Mouse (Mus musculus): Measurements from ENCODE around the gene Gzmk.

Gene Gzmk

DNA sequence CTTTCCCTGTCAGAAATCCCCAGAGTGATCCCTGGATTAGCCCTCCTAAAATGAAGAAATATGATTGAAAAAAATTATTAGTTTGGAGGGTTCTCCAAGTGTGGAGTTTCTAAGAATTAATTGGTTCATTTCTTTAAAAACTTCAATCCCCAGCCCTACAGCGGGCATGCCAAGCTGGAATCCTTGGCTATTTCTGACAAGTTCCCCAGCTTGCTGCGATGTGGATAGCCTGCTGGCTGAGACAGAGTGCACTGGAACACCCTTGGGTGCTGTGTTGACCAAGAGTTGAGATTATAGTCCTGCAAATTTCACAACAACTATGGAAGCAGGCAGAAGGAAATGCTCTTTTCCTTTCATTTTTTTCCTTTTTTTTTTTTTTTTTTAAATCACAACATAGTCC is 24.1 kb downstream of the Gzmk start:
- no peak for DNase-seq

DNA sequence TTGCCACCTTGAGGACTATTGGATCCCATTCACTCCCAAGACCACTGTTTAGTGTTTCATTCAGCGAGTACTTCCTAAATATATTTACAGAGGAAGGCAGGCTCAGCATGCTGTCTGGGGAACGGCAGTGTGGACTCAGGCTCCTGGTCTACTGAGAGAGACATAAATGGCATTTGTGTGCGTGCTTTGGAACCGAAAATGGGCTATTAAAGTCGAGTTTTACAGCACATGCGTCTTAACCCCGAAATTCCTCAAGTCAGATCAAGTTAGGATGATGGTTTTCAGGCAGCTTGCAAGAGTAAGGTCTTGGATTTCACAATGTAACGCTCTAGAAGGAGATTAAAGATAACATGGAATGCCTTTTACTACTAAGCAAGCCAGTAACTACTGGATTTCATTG is 25.0 kb downstream of the Gzmk start:
- no peak for DNase-seq

DNA sequence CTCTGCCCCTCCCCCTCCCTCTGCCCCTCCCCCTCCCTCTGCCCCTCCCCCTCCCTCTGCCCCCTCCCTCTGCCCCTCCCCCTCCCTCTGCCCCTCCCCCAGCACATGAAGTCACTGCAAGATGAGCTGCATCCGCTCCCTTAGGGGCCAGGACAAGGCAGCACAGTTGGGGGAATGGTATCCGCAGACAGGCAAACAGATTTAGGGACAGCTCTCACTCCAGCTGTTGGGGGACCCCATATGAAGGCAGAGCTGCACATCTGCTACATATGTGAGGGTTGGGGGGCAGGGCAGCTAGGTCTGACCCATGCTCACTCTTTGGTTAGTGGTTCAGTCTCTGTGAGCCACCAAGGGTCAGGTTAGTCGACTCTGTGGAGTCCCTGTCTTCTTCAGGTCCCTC is 26.4 kb downstream of the Gzmk start:
- no peak for DNase-seq

DNA sequence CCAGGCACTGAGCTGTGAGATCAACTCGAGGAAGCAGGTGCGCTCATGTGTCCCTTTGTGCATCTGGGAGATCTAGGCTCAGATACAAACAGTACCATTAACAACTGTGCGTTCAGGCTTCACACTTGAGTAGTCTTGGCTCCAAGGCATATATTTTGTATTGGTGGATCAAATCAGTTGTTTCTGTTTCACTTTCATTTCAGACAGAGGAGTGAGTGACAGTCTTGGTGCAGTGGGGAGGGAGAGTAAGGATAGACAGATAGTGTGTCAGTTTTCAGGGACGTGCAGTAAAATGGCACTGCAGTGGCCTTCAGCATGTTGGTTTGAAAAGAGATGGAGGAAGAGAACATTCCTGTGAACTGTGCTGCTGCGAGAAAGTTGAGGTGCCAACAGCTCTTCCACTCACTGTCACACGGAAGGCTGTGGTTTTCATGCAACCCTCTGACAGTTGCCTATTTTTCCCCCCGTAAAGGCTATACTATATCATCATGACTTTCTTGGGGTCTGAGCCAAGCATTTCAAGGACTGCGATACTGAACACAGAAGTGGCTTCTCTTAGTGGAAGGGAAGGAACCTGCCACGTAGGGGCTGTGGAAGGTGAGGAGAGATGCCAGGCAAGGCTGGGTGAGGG is 27.7 kb downstream of the Gzmk start:
- no peak for DNase-seq

DNA sequence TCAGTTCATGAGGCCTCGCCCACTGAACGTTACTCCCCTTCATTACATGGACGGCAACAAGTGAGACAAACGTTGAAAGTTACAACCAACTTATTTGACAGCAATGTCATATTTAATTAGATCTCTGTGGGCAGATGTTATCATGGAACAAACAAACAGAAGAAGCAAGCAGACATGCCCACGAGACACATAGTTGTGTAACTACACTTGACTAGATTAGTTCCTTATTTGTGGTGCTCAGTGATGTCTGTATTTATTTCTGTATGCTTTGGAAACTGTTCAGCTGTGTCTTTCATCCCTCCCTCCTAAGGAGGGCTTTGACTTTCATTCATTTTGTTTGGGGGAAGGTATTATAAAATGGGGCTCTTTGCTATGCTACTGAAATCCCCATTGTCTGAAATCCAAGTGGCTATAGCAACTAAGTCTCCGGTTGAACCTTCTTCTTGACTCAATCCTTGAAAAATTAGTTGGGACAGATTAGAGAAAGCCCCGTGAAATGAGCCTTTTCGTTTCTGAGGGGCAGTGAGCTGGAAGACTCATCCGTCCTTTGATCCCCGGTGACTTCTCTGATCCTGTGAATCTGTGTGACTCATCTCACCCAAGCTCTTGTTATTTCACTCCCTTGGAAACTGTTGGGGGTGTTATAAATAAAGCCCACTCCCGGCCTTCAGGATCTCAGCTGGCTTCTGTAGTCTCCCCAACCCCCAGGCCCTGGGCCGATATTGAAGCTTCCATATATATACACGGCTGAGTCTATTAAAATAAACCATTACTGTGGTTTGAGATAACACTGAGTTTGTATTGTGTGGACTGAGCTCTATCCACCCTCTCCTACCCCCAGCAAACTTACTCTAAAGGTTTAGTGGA is 28.7 kb downstream of the Gzmk start:
- DNase-seq, result no peak

DNA sequence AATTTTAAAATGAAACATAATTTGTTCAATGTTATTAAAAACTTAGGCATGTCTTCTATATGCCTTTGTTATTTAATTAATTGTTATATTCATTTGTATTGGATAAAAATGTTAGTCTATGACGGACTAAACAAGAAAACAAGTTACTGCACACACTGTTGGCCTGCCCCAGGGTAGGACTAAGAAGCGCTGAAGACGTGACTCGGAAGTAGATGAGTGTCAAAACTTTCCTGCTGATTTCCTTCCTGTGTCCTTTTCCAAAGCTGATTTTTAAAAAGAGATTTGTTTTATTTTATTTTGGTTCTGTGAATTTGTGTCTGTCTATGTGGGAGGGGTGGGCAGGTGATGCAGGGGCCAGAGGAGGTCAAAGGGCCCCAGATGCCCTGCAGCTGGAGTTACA is 42.0 kb downstream of the Gzmk start:
- DNase-seq, result no peak

DNA sequence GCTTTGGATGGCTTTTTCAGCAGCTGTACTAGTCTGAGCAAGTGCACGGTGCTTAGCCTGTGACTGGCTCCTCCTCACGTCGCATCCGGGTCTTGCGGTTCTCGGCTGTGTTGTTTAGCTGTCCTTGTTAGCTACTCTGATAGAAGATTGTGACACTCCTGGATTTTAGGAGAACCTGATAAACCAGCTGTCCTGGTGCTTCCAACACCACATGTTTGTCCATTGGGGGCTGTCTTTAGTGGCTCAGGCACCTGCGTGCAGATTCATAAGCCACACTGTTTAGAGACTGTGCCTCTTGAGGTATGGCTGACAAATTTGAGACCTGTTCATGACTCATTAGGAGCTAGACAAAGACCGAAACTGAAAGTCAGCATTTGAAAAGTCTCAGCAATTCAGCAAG is 42.4 kb downstream of the Gzmk start:
- DNase-seq, result no peak

DNA sequence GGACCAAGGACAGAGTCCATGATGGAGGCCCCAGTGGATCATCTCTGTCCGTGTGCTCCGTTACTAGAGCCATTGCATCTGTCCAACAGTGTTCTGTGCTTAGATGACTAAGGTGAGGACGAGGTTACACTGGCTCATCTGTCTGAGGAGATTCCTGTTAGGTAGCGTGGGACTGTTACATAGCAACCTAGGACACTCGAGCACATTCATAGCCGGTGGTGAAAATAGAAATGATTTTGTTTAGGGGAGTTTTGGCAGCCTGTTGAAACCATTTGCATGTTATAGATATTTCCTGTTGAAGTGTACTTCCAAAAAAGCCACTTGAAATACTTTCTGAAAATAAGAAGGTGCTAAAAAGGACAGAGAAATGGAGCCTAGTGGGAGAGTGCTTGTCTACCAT is 51.5 kb downstream of the Gzmk start:
- DNase-seq, result no peak

DNA sequence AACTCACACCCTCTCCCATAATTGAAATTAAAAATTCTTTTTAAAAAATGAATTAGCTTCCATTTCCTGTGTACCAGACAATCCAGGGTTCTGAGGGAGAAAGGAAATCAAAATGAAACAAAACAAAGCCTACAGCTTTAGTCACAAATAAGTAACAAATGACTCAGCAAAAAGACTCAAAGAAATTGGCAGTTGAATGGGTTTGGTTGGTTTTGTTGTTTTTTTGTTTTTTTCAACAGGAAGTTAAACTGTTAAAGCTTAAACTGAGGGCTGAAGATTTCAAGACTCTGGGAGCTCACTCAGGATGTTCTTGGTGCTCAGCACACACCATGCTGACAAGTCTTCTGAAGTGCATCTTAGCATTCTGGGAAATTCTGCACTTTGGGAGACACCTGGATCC is 55.5 kb downstream of the Gzmk start:
- no peak for DNase-seq

DNA sequence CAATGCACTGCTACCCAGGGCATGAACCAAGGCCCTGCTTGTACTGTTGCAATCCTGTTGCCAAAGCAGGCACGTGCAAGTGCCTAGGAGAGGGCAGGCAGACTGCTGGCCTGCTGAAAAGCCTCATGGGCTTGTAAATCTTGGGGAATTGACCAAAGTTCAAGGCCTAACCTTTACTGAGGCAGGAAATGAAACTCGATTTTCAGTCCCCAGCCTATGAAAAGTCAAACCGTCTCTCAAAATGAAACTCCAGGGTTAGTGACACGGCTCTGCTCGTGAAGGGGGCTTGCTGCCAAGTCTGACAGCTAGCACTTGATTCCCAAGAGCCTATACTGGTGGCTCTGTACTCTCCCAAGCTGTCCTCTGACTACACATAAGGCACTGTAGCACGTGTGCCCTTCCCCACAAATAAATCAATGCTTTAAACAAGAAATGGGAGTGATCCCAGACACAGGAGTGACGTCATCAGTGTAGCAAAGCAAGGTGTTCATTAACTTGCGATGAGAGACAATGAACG is 57.6 kb downstream of the Gzmk start:
- no peak for DNase-seq

DNA sequence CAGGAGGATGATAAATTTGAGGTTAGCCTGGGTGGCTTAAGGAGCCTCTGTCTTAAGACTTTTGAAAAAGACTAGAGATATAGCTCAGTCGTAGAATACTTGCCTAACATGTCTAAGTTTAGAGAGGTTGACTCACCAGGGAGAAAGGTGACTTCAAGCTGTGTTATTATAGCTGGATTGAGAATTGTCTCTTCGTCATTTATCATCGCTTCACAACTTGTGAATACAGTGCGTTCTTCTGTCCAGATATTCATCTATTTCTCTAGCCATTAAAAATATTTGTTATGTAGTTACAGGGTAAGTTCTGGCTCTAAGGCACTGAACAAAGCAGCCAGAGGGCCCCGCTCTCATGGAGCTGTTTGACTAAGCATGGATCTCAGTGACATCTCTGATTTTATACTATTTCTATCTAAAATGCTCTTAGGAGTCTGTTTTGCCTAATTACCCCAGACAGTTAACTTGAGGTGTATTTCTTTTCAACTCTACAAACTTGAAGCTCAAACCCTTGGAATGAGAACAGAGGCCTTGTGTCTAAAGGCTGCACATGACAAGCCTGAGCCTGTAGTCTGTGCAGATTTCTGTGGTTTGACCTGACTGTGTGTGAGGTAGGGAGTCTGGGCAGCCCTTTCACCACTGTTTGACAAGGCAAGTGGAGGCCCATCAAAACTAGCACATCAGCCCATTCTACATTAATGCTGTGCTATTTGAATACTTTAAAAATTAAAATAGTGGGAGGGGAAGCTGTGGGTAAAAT is 61.3 kb downstream of the Gzmk start:
- DNase-seq, result no peak

DNA sequence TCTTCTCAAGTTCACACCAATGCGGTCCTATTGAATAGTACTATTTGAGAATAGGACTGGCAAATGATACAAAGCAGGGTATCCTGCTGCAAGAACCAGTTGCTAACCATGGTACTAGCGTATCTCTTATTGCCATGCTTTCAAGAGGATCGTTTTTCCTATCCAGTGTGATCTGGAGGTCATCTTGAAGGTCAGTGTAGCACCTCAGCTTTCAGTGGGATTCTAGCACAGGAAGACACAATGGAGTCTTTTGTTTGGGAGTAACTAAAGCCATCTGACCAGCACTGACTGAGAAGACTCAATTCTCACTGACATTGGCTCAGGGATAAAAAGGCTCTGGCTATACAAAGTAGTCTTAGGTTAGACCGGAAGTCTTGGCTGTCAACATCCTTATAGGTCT is 74.2 kb downstream of the Gzmk start:
- no peak for DNase-seq

DNA sequence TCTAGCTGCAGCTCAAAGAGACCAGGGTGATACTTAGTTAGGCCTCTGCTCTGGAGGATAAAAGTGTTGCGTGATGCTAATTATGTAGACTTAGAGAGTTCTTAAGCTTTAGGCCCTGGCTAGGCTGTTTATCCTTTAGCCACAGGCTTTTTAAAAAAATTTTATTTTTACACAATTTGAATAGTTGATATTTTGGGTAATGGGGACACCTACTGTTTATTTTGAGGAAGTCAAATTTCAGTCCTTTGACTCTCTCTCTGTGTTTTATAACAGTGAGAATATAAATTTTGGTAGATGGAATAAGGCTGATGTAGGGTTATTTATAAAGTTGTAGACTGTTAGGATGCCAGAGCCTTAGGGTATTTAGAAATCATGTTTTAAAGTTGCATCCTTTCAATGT is 86.1 kb downstream of the Gzmk start:
- DNase-seq, result no peak

DNA sequence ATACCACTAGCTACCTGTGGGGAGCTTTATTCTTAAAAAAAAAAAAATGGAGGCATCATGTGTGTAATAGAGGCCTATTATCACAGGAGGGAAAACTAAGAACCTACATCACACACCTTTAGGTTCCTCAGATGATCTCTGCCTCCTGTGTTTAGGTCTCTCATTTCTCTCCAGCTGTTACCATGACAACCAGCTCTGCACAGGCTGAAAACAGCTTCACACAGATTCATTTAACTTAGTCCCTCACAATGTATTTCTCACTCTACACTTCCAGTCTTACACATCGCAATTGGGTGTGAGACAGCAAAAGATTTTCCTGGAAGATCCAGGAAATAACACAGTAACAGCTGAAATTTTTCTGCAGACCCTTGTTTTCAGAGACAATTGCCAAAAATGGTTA is 95.7 kb downstream of the Gzmk start:
- DNase-seq, result no peak

Measured in cerebellum, adult 11-12 months (tissue).